Mouse (Mus musculus): ENCODE results near the gene Hoxc5. TPM values are rescaled to one million over a fixed set of nuclear protein-coding genes. Genes with fewer than 3 reads are reported as not detected.

The Hoxc5 gene
- polyA plus RNA-seq, 1 experiment from 2014 or later = 32.2 TPM

DNA sequence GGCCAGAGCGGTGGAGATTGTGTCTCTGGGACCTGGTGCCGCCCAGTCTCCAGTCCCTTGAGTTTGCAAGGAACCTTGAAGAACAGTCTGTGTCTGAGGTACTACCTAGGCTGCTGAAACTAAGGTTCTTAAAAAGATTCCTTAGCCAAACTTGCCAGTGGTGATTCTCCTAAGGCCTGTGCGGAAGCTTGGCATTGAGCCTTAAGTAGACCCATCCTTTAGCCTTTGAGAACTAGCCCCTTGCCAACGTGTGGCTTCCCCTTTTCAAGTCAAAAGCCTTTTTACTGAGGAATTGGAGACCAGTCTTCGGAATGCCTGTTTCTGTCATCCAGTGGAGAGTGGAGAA lies 23.8 kb upstream of the Hoxc5 start:
- Histone ChIP-seq H3K4me1 (replicated peaks; ENCODE audit: control insufficient read depth, insufficient read depth, low read length) (no peaks in the 10 kb centered on the region), H3K4me2 (replicated peaks) (no peak overlapping the region), H3K27me3 (ENCODE audit: control insufficient read depth, insufficient read depth, low read length) (peaks cover 100% of the 10 kb centered on the region), H3K36me3 (replicated peaks; ENCODE audit: control insufficient read depth, insufficient read depth) (no peaks in the 10 kb centered on the region), H3K27ac (no peak overlapping the region), H3K4me3 (replicated peaks; ENCODE audit: low read length) (no peak overlapping the region), H3K9me3 (ENCODE audit: control insufficient read depth, low read length) (no peaks in the 10 kb centered on the region), H3K9ac (no peak overlapping the region)
- 3% methylated on average over 5 of the region's 5 CpGs for WGBS
- ATAC-seq (ENCODE audit: low FRiP score) (no peak), DNase-seq (ENCODE audit: low spot score) (no peak)

DNA sequence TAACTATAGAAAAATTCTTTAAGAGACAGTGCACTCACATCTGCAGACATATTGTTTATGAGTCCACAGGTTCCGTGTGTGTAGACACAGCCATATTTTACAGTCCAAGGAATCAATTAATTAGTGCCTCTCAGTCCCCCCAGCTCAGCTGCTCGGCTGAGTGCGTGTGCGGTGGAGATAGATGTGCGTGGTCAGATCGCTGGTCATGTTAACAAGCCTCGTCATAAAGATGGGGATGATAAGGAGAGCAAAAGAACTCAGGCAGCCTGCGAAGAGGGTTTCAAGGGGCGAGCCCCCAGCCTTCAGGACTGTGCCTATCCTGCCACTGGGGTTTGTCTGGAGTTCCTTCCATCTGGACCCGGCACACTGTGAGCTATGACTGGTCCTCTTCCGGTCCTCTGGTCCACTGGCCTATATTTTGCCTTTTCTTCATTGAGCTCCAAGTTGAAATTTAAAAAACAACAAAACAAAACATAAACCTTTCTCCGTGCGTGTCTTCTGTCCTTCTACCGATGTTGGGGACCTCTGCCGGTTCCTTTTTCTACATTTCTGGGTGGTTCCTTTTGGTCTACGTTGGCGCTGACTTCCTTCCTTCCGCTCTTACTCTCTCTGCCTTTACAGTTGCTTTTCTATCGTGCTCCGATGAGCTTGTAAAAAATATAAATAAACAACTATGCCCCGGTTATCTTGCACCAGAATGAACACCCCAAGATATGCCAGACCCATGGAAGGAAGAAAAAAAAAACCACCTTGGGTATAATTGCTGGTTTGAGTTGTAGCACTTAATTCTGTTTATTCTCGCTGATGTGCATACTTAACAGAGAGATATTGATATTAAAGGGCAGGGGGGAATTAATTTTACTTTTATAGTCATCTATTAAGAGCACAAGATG lies 21.8 kb upstream of the Hoxc5 start:
- 10% methylated on average over 22 of the region's 22 CpGs for WGBS
- Histone ChIP-seq H3K27ac (no peak overlapping the region), H3K36me3 (replicated peaks; ENCODE audit: control insufficient read depth, insufficient read depth) (no peaks in the 10 kb centered on the region), H3K9ac (no peak overlapping the region), H3K4me2 (replicated peaks) (no peak overlapping the region), H3K9me3 (ENCODE audit: control insufficient read depth, low read length) (no peaks in the 10 kb centered on the region), H3K4me1 (replicated peaks; ENCODE audit: control insufficient read depth, insufficient read depth, low read length) (no peaks in the 10 kb centered on the region), H3K27me3 (ENCODE audit: control insufficient read depth, insufficient read depth, low read length) (peaks cover 100% of the 10 kb centered on the region), H3K4me3 (replicated peaks; ENCODE audit: low read length) (no peak overlapping the region)
- no peak for DNase-seq (ENCODE audit: low spot score)
- no peak for ATAC-seq (ENCODE audit: low FRiP score)

DNA sequence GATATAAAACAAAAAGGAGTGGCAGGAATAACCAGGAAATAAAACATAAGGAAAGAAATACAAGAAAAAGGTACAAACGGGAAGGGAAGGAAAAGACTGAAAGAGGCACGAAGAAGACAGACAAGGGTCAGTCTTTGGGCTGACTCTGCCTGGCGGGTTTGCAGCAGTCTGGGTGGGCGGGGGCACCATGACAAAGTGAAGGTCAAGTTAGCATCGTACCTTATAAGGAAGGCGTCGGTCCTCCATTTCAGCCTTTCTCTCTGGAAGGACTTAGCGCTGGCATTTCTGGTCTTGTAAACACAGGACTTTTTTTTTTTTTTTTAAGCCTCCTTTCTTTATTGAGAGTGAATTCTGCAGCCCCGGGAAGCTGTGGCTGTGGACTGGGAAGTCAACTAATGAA lies 20.0 kb upstream of the Hoxc5 start:
- no peak overlapping the region for H3K4me3 ChIP-seq (replicated peaks; ENCODE audit: low read length)
- H3K27me3 ChIP-seq (ENCODE audit: control insufficient read depth, insufficient read depth, low read length) = peaks cover 100% of the 10 kb centered on the region
- H3K36me3 ChIP-seq (replicated peaks; ENCODE audit: control insufficient read depth, insufficient read depth) = no peaks in the 10 kb centered on the region
- DNase-seq (ENCODE audit: low spot score) = no peak
- no peak overlapping the region for H3K4me2 ChIP-seq (replicated peaks)
- ATAC-seq (ENCODE audit: low FRiP score) = no peak
- no peak overlapping the region for H3K27ac ChIP-seq
- no peaks in the 10 kb centered on the region for H3K9me3 ChIP-seq (ENCODE audit: control insufficient read depth, low read length)
- WGBS = 2% methylated on average over 9 of the region's 9 CpGs
- no peak overlapping the region for H3K9ac ChIP-seq
- no peaks in the 10 kb centered on the region for H3K4me1 ChIP-seq (replicated peaks; ENCODE audit: control insufficient read depth, insufficient read depth, low read length)

DNA sequence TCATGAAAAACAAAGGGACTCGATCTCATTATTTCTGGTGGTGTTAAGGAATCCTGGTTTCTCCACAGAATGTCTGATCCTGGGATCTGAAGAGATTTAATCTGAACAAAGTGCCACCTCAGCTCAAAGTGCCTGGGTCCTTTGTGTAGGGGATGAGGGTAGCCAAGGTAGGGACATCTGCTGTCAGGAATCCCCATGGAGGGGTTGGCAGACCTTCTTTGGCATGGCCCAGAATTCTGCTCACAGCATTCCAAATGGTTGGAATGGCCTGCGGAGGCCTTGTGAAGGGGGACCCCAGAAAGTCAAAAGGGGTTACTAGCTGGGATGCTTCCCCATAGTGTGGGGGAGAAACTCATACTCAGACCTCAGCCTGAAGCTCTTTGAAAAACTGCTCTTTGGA lies 18.4 kb upstream of the Hoxc5 start:
- no peak overlapping the region for H3K4me3 ChIP-seq (replicated peaks; ENCODE audit: low read length)
- no peak overlapping the region for H3K27ac ChIP-seq
- H3K9ac ChIP-seq = no peak overlapping the region
- H3K4me1 ChIP-seq (replicated peaks; ENCODE audit: control insufficient read depth, insufficient read depth, low read length) = no peaks in the 10 kb centered on the region
- no peaks in the 10 kb centered on the region for H3K36me3 ChIP-seq (replicated peaks; ENCODE audit: control insufficient read depth, insufficient read depth)
- no peak overlapping the region for H3K4me2 ChIP-seq (replicated peaks)
- peaks cover 100% of the 10 kb centered on the region for H3K27me3 ChIP-seq (ENCODE audit: control insufficient read depth, insufficient read depth, low read length)
- no peaks in the 10 kb centered on the region for H3K9me3 ChIP-seq (ENCODE audit: control insufficient read depth, low read length)
- DNase-seq (ENCODE audit: low spot score) = no peak
- 11% methylated on average over 2 of the region's 2 CpGs for WGBS
- ATAC-seq (ENCODE audit: low FRiP score) = no peak

DNA sequence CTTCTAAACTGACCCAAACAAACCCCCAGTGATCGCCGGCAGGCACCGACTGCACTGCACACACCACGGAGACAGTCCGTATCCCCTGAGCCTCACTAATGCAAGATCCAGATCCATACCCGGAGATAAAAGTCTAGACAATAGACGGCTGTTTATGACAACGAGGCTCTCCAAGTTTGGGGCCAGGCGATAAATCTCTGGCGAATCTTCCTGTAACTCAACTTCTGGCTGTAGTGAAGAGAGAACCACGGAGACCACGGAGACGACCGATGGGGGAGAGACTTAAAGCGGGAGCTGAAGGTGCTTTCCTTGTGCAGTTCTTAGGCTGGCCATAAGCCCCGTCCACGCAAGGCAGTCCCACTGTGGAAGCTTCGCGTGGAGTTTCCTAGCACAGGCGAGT lies 17.5 kb upstream of the Hoxc5 start:
- no peak for ATAC-seq (ENCODE audit: low FRiP score)
- Histone ChIP-seq H3K27me3 (ENCODE audit: control insufficient read depth, insufficient read depth, low read length) (peaks cover 100% of the 10 kb centered on the region), H3K27ac (no peak overlapping the region), H3K9me3 (ENCODE audit: control insufficient read depth, low read length) (no peaks in the 10 kb centered on the region), H3K9ac (no peak overlapping the region), H3K36me3 (replicated peaks; ENCODE audit: control insufficient read depth, insufficient read depth) (no peaks in the 10 kb centered on the region), H3K4me2 (replicated peaks) (no peak overlapping the region), H3K4me3 (replicated peaks; ENCODE audit: low read length) (no peak overlapping the region), H3K4me1 (replicated peaks; ENCODE audit: control insufficient read depth, insufficient read depth, low read length) (no peaks in the 10 kb centered on the region)
- WGBS = 3% methylated on average over 20 of the region's 20 CpGs
- no peak for DNase-seq (ENCODE audit: low spot score)

DNA sequence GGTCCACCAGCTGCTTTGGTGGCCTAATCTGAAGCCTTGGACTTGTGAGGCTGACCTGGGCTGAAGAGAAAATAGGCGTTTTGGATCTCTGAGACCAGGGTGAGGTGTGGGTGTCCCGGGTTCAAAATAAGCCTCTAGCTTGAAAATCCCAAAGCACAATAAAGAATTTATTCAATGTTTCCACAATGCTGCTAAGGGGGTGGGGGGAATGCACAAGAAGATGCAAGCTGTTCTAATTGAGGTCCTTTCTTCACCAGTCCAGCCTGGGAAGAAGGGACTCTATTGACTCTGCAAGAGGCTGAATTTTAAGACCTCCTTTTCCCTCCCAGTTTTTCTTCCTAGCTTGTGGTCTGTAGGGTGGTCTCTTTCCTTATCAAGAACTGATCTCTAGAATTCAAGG lies 16.4 kb upstream of the Hoxc5 start:
- H3K4me1 ChIP-seq (replicated peaks; ENCODE audit: control insufficient read depth, insufficient read depth, low read length) = no peaks in the 10 kb centered on the region
- H3K9me3 ChIP-seq (ENCODE audit: control insufficient read depth, low read length) = no peaks in the 10 kb centered on the region
- 17% methylated on average over 2 of the region's 2 CpGs for WGBS
- no peak overlapping the region for H3K4me3 ChIP-seq (replicated peaks; ENCODE audit: low read length)
- no peak for ATAC-seq (ENCODE audit: low FRiP score)
- no peak overlapping the region for H3K9ac ChIP-seq
- H3K27me3 ChIP-seq (ENCODE audit: control insufficient read depth, insufficient read depth, low read length) = peaks cover 99% of the 10 kb centered on the region
- H3K4me2 ChIP-seq (replicated peaks) = no peak overlapping the region
- no peak for DNase-seq (ENCODE audit: low spot score)
- no peaks in the 10 kb centered on the region for H3K36me3 ChIP-seq (replicated peaks; ENCODE audit: control insufficient read depth, insufficient read depth)
- no peak overlapping the region for H3K27ac ChIP-seq

DNA sequence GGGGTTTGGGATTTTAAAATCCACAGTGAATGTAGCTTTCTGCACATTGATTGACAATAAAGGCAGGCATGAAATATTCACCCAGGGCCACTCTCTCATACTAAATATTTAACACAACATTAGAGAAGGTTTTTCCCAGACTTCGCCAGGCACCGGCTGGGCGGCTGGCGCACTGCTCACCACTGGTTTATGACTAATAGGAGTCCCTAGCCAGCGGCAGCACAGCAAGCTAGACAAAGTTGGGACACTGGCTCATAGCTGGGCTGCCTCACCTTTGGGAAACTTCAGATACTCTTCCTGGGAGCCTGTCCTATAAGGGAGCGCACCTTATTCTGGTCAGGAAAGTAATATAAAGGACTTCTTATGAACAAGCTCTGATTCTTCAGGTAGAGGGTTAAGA lies 13.7 kb upstream of the Hoxc5 start:
- 0% methylated on average over 6 of the region's 6 CpGs for WGBS

DNA sequence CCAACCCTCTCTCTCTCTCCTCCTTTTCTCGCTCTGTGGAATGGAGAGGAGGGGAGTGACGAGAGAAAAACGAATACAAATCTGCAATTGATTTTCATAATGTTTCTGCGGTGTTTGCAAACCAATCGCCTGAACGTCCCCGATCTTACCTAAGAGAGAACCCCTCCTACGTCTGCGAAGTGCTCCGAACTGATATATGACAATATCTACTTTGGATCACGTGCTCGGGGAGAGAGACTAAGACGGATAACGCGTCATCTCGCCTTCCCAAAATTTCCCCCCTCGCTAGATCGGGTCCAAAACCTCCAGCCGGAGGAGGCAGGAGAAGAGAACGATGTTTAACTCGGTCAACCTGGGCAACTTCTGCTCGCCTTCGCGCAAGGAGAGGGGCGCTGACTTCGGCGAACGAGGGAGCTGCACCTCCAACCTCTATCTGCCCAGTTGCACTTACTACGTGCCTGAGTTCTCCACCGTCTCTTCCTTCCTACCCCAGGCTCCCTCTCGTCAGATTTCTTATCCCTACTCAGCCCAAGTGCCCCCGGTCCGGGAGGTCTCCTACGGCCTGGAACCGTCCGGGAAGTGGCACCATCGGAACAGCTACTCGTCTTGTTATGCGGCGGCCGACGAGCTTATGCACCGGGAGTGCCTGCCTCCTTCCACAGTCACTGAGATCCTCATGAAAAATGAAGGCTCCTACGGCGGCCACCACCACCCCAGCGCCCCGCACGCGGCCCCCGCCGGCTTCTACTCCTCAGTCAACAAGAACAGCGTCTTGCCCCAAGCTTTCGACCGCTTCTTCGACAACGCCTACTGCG lies 12.8 kb upstream of the Hoxc5 start, which contains the start of gene Hoxc11:
Gene Hoxc11 (plus strand): TSS at position 236 of the 815 bp plus-strand sequence.
- Histone ChIP-seq H3K4me3 (replicated peaks; ENCODE audit: low read length) (no peak within 1 kb of the TSS), H3K27me3 (ENCODE audit: control insufficient read depth, insufficient read depth, low read length) (peaks cover 99% of the 10 kb centered on the region), H3K9me3 (ENCODE audit: control insufficient read depth, low read length) (no peaks in the 10 kb centered on the region), H3K9ac (no peak within 1 kb of the TSS), H3K27ac (no peak within 1 kb of the TSS), H3K4me1 (replicated peaks; ENCODE audit: control insufficient read depth, insufficient read depth, low read length) (no peaks in the 10 kb centered on the region), H3K4me2 (replicated peaks) (no peak within 1 kb of the TSS), H3K36me3 (replicated peaks; ENCODE audit: control insufficient read depth, insufficient read depth) (no peaks in the 10 kb centered on the region)
- ATAC-seq (ENCODE audit: low FRiP score) = no peak
- no peak for DNase-seq (ENCODE audit: low spot score)
- under 1% methylated on average over 57 of the region's 57 CpGs for WGBS

More for the DNA sequence above, 13.7 kb upstream of the Hoxc5 start:
- Histone ChIP-seq H3K4me2 (replicated peaks) (no peak overlapping the region), H3K4me1 (replicated peaks; ENCODE audit: control insufficient read depth, insufficient read depth, low read length) (no peaks in the 10 kb centered on the region), H3K36me3 (replicated peaks; ENCODE audit: control insufficient read depth, insufficient read depth) (no peaks in the 10 kb centered on the region), H3K27me3 (ENCODE audit: control insufficient read depth, insufficient read depth, low read length) (peaks cover 99% of the 10 kb centered on the region), H3K9ac (no peak overlapping the region), H3K9me3 (ENCODE audit: control insufficient read depth, low read length) (no peaks in the 10 kb centered on the region), H3K27ac (no peak overlapping the region), H3K4me3 (replicated peaks; ENCODE audit: low read length) (no peak overlapping the region)
- ATAC-seq (ENCODE audit: low FRiP score) (no peak), DNase-seq (ENCODE audit: low spot score) (no peak)

DNA sequence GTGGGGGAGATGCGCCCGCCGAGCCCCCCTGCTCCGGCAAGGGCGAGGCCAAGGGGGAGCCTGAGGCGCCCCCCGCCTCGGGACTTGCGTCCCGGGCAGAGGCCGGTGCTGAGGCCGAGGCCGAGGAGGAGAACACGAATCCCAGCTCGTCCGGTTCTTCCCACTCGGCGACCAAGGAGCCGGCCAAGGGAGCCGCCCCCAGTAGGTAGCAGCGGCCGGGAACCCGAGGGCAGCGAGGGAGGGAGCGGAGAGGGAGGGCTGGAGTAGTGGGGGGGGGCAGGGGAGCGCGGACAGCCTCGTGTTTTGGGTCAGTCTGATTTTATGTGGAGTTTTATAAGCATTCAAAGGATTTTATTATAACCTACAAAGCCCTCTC lies 12.2 kb upstream of the Hoxc5 start:
- Histone ChIP-seq H3K36me3 (replicated peaks; ENCODE audit: control insufficient read depth, insufficient read depth) (no peaks in the 10 kb centered on the region), H3K9me3 (ENCODE audit: control insufficient read depth, low read length) (no peaks in the 10 kb centered on the region), H3K27ac (no peak overlapping the region), H3K4me1 (replicated peaks; ENCODE audit: control insufficient read depth, insufficient read depth, low read length) (no peaks in the 10 kb centered on the region), H3K27me3 (ENCODE audit: control insufficient read depth, insufficient read depth, low read length) (peaks cover 99% of the 10 kb centered on the region), H3K4me2 (replicated peaks) (no peak overlapping the region), H3K4me3 (replicated peaks; ENCODE audit: low read length) (no peak overlapping the region), H3K9ac (no peak overlapping the region)
- ATAC-seq (ENCODE audit: low FRiP score) = no peak
- WGBS = 1% methylated on average over 28 of the region's 28 CpGs
- DNase-seq (ENCODE audit: low spot score) = no peak
